Mouse (Mus musculus): ENCODE results near the gene Mfap3. TPM values are rescaled to one million over a fixed set of nuclear protein-coding genes. Genes with fewer than 3 reads are reported as not detected.

The Mfap3 gene
- polyA plus RNA-seq, 1 experiment from 2014 or later: 60.4 TPM

DNA sequence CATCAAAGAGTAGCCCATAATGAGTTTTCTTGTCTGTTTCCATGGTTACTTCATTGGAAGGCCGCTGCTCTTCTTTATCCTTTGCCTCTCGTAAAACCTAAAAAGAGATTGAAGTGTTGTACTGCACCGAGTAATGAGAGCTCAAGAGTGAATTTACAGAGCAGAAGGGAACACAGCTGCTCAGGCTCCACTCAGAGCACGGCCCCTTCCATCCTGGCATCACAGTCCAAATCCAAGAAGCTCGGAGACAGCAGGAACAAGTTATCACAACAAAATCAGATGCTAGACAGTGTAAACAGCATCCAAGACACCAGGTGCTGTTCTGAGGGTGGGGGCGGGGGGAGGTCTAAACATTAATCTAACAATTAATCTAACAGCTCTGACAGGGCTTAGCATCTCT, 11.6 kb upstream of the Mfap3 start:
- H3K27ac ChIP-seq: peak overlapping the region; percentile 44
- no peaks in the 10 kb centered on the region for H3K9me3 ChIP-seq
- WGBS: 24% methylated on average over 6 of the region's 6 CpGs
- peak; percentile 81 for ATAC-seq
- no peak overlapping the region for H3K4me3 ChIP-seq (replicated peaks)
- no peak overlapping the region for H3K9ac ChIP-seq (replicated peaks)
- peaks cover 18% of the 10 kb centered on the region for H3K4me1 ChIP-seq (replicated peaks)
- no peaks in the 10 kb centered on the region for H3K27me3 ChIP-seq
- peaks cover 69% of the 10 kb centered on the region for H3K36me3 ChIP-seq
- no peak overlapping the region for H3K4me2 ChIP-seq (replicated peaks)

DNA sequence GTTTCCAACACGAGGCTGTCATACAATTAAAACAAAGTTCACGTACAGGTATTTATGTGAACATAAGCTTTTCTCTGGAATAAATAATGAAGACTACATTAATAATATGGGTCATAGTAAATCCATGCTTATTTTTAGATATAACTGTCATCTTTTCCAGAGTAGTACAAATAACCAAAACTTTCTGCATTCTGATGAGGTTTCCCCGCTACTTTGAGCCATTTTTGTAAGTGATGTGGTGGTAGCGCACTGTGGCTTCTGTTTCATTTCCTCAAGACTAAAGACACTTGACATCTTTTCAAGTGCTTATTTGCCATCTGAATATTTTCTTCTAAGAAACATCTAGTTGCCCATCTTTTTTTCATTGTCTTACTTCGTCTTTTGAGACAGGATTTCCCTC, 3.2 kb upstream of the Mfap3 start:
- Histone ChIP-seq H3K4me1 (replicated peaks) (peaks cover 29% of the 10 kb centered on the region), H3K4me2 (replicated peaks) (no peak overlapping the region), H3K9me3 (no peaks in the 10 kb centered on the region), H3K4me3 (replicated peaks) (no peak overlapping the region), H3K9ac (replicated peaks) (no peak overlapping the region), H3K27ac (no peak overlapping the region), H3K27me3 (no peaks in the 10 kb centered on the region), H3K36me3 (peaks cover 36% of the 10 kb centered on the region)
- 94% methylated on average over 5 of the region's 5 CpGs for WGBS
- ATAC-seq: no peak

DNA sequence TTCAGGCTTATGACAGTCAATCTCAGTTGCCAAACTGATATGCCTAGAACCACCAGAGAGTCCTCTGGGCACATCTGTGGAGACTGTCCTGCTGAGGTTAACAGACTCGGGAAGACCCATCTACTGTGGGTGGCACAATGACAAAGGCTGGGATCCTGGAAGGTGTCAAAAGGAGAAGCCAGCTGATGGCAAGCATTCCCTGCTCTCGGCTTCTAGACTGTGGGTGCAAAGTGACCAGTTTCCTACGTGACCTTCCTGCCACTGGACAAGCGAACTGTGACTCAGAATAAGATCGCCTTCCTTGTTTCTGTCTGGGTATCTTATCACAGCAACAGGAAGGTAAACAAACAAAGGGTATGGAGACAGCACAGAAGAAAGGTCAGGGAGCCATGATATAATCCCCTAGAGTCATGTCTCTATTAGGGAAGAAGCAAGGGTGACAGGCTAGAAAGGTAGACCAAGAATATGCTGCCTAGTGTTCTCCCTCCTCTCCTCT, 1.5 kb upstream of the Mfap3 start:
- Histone ChIP-seq H3K4me2 (replicated peaks) (peak overlapping the region; percentile 69), H3K9me3 (no peaks in the 10 kb centered on the region), H3K27ac (no peak overlapping the region), H3K4me1 (replicated peaks) (peaks cover 32% of the 10 kb centered on the region), H3K4me3 (replicated peaks) (peak overlapping the region; percentile 91), H3K36me3 (peaks cover 27% of the 10 kb centered on the region), H3K9ac (replicated peaks) (no peak overlapping the region), H3K27me3 (no peaks in the 10 kb centered on the region)
- WGBS: 67% methylated on average over 5 of the region's 5 CpGs
- ATAC-seq: no peak

DNA sequence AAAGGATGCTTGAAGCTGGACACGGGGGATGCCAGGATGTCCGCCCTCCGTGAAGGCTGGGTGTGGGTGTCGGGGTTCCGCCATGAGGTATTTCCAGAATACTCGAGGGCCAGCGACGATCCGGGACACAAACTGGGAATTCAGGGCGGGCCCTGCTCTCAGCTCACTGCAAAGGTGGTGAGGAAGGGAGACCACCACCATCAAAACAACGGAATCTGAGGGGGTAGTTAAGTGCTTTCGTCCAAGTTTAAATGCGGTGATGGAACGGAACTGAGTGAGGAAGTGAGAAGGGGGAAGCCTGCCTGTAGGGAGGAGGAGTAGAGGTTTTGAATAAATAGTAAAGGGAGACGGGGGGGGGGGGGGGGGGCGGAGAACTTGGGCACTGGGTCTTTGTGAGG, 286 bp downstream of the Mfap3 start:
- peak; percentile 84 for ATAC-seq
- H3K9ac ChIP-seq (replicated peaks): peak overlapping the region; percentile 89
- no peaks in the 10 kb centered on the region for H3K9me3 ChIP-seq
- peaks cover 19% of the 10 kb centered on the region for H3K36me3 ChIP-seq
- H3K4me1 ChIP-seq (replicated peaks): peaks cover 36% of the 10 kb centered on the region
- no peaks in the 10 kb centered on the region for H3K27me3 ChIP-seq
- peak overlapping the region; percentile 91 for H3K4me3 ChIP-seq (replicated peaks)
- WGBS: under 1% methylated on average over 16 of the region's 16 CpGs
- H3K27ac ChIP-seq: peak overlapping the region; percentile 87
- H3K4me2 ChIP-seq (replicated peaks): peak overlapping the region; percentile 69

DNA sequence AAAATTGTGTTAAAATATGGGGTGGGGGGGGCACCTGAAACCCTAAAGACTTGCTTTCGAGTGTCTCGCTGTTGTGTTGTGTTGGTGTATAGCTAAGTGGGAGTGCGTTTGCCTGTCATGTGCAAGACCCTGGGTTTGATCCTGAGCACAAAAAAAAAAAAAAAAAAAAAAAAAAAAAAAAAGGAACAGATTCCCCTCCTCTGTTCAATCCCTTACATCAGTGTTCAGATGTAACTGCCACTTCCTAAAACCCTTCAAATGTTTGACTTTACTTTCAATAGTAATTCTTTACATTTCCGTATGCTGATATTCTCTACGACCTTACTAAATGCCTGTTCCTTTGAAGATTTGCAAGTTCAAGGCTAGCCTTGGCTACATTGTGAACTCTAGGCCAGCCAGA, 840 bp downstream of the Mfap3 start:
- Histone ChIP-seq H3K36me3 (peaks cover 17% of the 10 kb centered on the region), H3K27ac (no peak overlapping the region), H3K9ac (replicated peaks) (peak overlapping the region; percentile 89), H3K4me2 (replicated peaks) (peak overlapping the region; percentile 69), H3K4me3 (replicated peaks) (peak overlapping the region; percentile 91), H3K4me1 (replicated peaks) (peaks cover 41% of the 10 kb centered on the region), H3K27me3 (no peaks in the 10 kb centered on the region), H3K9me3 (no peaks in the 10 kb centered on the region)
- no peak for ATAC-seq
- WGBS: 75% methylated on average over 5 of the region's 5 CpGs

DNA sequence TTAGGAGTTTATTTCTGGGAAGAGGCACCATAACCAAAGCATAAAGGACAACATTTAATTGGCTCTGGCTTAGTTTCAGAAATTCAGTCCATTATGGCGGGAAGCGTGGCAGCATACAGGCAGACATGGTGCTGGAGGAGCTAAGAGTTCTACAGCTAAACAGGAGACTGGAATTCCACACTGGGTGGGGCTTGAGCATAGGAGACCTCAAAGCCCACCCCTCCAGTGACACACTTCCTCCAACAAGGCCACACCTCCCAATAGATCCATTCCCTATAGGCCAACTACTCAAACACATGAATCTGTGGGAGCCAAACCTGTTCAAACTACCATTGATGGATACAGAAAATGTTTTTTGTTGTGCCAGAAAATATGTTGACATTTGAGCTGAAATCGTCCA, 2.7 kb downstream of the Mfap3 start:
- H3K4me3 ChIP-seq (replicated peaks): no peak overlapping the region
- H3K9ac ChIP-seq (replicated peaks): no peak overlapping the region
- ATAC-seq: no peak
- no peaks in the 10 kb centered on the region for H3K9me3 ChIP-seq
- H3K27me3 ChIP-seq: no peaks in the 10 kb centered on the region
- H3K4me2 ChIP-seq (replicated peaks): no peak overlapping the region
- peaks cover 17% of the 10 kb centered on the region for H3K36me3 ChIP-seq
- H3K4me1 ChIP-seq (replicated peaks): peaks cover 36% of the 10 kb centered on the region
- 94% methylated on average over 3 of the region's 3 CpGs for WGBS
- no peak overlapping the region for H3K27ac ChIP-seq

DNA sequence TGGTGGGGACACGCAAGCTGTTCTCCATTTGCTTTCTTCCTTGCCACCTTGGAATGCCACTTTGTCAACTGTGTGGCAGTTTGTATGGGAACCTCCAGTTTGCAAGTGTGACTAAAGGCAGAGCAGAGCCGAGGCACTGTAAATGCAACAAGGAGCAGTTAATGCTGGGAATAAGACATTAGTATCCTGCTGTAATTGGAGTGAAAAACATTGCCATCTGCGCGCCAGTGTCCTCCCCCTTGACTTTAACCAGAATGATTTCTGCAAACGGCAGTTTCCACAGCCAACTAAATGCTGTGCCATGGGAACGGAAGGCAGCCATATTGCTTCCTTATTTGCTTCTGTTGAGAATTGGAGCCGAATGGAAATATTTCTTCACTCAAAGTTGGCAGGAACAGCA, 3.6 kb downstream of the Mfap3 start:
- Histone ChIP-seq H3K4me1 (replicated peaks) (peaks cover 28% of the 10 kb centered on the region), H3K27me3 (no peaks in the 10 kb centered on the region), H3K4me3 (replicated peaks) (no peak overlapping the region), H3K27ac (no peak overlapping the region), H3K9ac (replicated peaks) (no peak overlapping the region), H3K9me3 (no peaks in the 10 kb centered on the region), H3K36me3 (peaks cover 17% of the 10 kb centered on the region), H3K4me2 (replicated peaks) (no peak overlapping the region)
- no peak for ATAC-seq
- WGBS: 95% methylated on average over 7 of the region's 7 CpGs

DNA sequence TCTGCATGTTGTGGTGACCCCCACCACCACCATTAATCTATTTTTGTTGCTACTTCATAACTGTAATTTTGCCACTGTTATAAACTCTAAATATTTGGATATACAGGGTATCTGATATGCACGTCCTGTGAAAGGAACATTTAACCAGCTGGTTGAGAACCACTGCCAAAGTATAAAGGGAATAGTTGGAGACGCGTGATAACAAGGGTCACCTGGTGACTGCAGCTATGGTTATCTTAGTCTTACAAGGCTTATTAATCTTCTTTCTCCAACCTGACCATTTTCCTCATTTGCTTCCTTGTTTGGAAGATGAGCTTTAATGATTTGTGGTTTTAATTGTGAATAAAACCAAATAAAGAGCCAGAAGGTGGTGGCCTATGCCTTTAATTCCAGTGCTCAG, 5.0 kb downstream of the Mfap3 start:
- H3K36me3 ChIP-seq: peaks cover 24% of the 10 kb centered on the region
- WGBS: 96% methylated on average over 3 of the region's 3 CpGs

DNA sequence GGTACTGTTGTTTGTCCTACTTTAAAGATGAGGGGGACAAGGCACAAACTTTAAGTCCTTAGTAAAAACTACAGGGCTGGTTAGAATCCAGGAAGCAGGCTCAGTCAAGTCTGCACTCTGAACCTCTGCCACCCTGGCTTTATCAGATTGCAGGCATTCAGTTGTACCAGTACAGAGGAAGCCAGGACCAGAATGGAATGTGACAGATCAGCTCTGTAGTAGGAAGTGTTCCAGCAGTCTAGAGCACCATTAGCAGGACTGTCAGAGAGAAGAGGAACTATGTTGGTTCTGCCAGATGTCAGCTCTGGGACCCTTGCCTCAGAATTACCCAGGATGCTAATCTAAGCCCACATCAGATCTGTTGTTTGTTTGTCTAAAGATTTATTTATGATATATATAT, 6.1 kb downstream of the Mfap3 start:
- no peak for ATAC-seq
- Histone ChIP-seq H3K9me3 (no peaks in the 10 kb centered on the region), H3K9ac (replicated peaks) (no peak overlapping the region), H3K27ac (no peak overlapping the region), H3K4me1 (replicated peaks) (peaks cover 15% of the 10 kb centered on the region), H3K27me3 (no peaks in the 10 kb centered on the region), H3K4me2 (replicated peaks) (no peak overlapping the region), H3K4me3 (replicated peaks) (no peak overlapping the region), H3K36me3 (peaks cover 33% of the 10 kb centered on the region)

More for the DNA sequence above, 5.0 kb downstream of the Mfap3 start:
- H3K4me1 ChIP-seq (replicated peaks): peaks cover 21% of the 10 kb centered on the region
- no peak overlapping the region for H3K4me2 ChIP-seq (replicated peaks)
- H3K27me3 ChIP-seq: no peaks in the 10 kb centered on the region
- ATAC-seq: no peak
- no peak overlapping the region for H3K4me3 ChIP-seq (replicated peaks)
- H3K9ac ChIP-seq (replicated peaks): no peak overlapping the region
- no peak overlapping the region for H3K27ac ChIP-seq
- no peaks in the 10 kb centered on the region for H3K9me3 ChIP-seq

DNA sequence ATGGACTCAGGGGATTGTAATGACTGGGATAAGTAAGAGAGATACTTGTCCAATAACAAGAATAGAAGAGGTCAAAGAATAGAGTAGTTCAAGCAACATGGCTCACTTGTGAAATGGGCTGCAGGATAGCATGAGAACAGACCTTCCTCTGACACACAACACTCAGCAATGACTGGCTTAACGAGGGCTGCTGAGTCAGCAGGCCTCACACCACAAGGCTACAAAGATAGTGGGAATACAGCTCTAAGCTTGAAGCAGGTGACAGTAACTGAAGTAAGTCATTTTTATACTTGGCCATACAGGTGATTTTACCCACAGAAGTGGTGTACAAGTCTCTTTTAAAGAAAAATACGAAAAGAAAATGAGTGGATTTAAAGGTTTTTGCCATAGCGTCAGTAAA, 7.4 kb downstream of the Mfap3 start:
- peaks cover 42% of the 10 kb centered on the region for H3K36me3 ChIP-seq
- ATAC-seq: no peak
- no peak overlapping the region for H3K27ac ChIP-seq
- no peak overlapping the region for H3K4me2 ChIP-seq (replicated peaks)
- no peak overlapping the region for H3K4me3 ChIP-seq (replicated peaks)
- no peaks in the 10 kb centered on the region for H3K27me3 ChIP-seq
- no peak overlapping the region for H3K9ac ChIP-seq (replicated peaks)
- H3K4me1 ChIP-seq (replicated peaks): peaks cover 16% of the 10 kb centered on the region
- H3K9me3 ChIP-seq: no peaks in the 10 kb centered on the region
- 91% methylated on average over 3 of the region's 3 CpGs for WGBS

DNA sequence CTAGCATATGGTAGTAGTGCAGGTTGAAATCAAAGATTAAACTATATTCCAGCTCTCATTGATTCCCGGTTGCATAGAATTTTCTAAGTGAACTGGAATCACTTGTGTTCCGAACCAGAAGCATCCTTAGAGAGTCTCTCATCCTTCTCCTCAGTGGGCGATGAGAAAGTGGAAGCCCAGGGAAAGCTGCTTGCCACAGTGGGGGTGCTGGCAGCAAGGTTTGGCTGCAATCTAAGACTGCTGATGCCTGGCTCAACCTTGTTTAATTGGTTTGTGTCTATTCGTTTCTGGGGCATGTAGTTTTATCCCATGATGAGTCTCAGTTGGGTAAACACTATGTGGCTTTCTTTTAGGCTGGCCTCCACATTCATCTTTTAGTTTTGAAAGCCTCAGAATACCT, 9.0 kb downstream of the Mfap3 start:
- Histone ChIP-seq H3K27me3 (no peaks in the 10 kb centered on the region), H3K9me3 (no peaks in the 10 kb centered on the region), H3K4me3 (replicated peaks) (no peak overlapping the region), H3K4me1 (replicated peaks) (peaks cover 31% of the 10 kb centered on the region), H3K27ac (no peak overlapping the region), H3K4me2 (replicated peaks) (no peak overlapping the region), H3K9ac (replicated peaks) (no peak overlapping the region), H3K36me3 (peaks cover 38% of the 10 kb centered on the region)
- no peak for ATAC-seq
- 82% methylated on average over 4 of the region's 4 CpGs for WGBS

DNA sequence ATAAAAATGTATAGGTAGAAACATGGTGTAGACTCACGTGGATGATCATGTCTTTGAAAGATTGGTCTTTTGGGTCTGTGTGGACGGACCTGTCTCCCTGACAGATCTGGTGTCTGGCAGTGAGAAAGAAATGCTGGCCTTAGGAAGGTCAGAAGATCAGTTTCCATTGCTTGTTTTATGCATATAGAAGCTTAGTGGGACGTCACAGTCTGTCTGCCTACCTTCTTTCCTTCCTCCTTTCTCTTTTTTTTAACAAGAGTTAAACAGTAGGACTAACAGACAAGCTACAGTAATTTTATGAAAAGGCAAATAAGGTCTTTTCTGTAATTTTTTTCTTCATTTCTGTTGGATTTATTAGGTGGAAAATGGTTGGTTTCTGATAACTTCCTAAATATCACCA, 10.6 kb downstream of the Mfap3 start:
- ATAC-seq: no peak

DNA sequence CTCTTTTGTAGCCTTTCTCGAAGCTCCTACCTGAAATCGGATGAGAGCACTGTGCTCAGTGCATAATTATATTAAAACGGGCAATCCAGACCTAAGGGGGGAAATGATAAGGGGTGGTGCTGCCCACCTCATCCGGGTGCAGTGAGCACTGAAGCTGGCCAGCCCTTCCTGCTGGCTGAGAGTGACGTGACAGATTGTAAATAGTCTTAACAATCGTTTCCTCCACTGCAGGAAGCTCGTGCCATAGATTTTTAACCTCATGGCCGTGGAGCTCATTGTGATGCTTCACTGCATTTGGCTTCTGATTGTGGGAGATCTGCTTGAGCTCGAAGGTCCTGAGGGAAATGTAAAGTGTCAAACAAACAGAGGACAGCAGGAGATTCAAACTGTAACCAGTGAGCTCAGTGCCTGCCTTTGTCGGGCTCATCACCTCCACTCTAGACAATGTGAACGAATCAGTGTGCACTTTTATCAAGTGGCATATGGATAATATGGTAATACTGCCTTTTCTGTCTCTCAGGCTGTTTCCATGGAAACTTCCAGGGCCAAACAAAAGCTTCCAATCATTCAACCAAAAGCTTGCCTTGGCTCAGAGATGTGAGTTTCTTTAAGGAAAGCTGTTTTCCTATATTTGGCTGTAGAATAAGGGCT, 13.0 kb downstream of the Mfap3 start:
- Histone ChIP-seq H3K4me1 (replicated peaks) (peaks cover 24% of the 10 kb centered on the region), H3K9me3 (no peaks in the 10 kb centered on the region), H3K9ac (replicated peaks) (peak overlapping the region; percentile 41; the same call in 1 of the 2 replicates), H3K4me3 (replicated peaks) (no peak overlapping the region), H3K27me3 (no peaks in the 10 kb centered on the region), H3K27ac (peak overlapping the region; percentile 91), H3K4me2 (replicated peaks) (peak overlapping the region; percentile 13; the same call in 1 of the 2 replicates), H3K36me3 (peaks cover 42% of the 10 kb centered on the region)
- WGBS: 13% methylated on average over 11 of the region's 11 CpGs
- peak; percentile 92 for ATAC-seq

More for the DNA sequence above, 10.6 kb downstream of the Mfap3 start:
- H3K27ac ChIP-seq: no peak overlapping the region
- H3K9ac ChIP-seq (replicated peaks): no peak overlapping the region
- no peaks in the 10 kb centered on the region for H3K9me3 ChIP-seq
- no peaks in the 10 kb centered on the region for H3K27me3 ChIP-seq
- H3K4me1 ChIP-seq (replicated peaks): peaks cover 23% of the 10 kb centered on the region
- peaks cover 42% of the 10 kb centered on the region for H3K36me3 ChIP-seq
- 90% methylated on average over 3 of the region's 3 CpGs for WGBS
- H3K4me2 ChIP-seq (replicated peaks): no peak overlapping the region
- no peak overlapping the region for H3K4me3 ChIP-seq (replicated peaks)

All from midbrain, embryonic 13.5 days (tissue).